Mouse (Mus musculus): Measurements from ENCODE around the gene Rbks. TPM values are rescaled to one million over a fixed set of nuclear protein-coding genes. Genes with fewer than 3 reads are reported as not detected.

Gene Rbks
- polyA plus RNA-seq, 1 experiment: 2.0 TPM

DNA sequence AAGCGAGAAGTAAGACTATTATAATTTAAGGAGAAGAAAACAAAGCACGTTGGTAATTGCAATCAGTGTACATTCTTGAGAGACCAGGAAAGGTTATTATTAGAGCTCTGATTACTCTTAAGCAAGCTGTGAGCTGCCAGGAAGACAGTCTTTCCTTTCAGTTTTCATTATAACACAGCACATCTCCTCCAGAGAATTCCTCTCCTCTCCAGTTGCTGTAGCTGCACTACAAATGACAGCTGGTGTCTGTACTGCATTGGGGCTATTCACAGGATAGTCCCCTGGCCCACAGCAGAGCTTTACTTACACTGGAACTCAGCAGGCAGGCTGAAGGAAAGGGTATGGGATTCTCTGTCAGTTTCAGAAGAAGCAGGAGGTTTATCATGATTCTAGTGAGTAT is 24.0 kb downstream of the Rbks start:
- Histone ChIP-seq H3K79me2 (ENCODE audit: control insufficient read depth, insufficient read depth) (no peaks in the 10 kb centered on the region), H3K4me3 (no peak overlapping the region)
- TF ChIP-seq TCF3 (IDR thresholded peaks at IDR 0.05; ENCODE audit: insufficient read length, low read depth) (no peak), USF1 (IDR thresholded peaks at IDR 0.05; ENCODE audit: low read depth) (no peak), MYOD1 (IDR thresholded peaks at IDR 0.05; ENCODE audit: control insufficient read depth in 1 of 3, insufficient read length in 2 of 3, low read depth in 2 of 3) (peak; percentile 32 to 59 (median 36)), MYOG (IDR thresholded peaks at IDR 0.05; ENCODE audit: control insufficient read depth in 1 of 3, insufficient read depth in 1 of 3, insufficient read length in 2 of 3, low read depth in 2 of 3) (peak in 2 of 3 experiments; percentile 42 to 72)

GRCm38 (mm10) chr5:31671137-31671536 is 26.3 kb downstream of the Rbks start:
- H3ac ChIP-seq (ENCODE audit: control insufficient read depth, insufficient read length): no peak overlapping the region
- TF ChIP-seq TCF3 (IDR thresholded peaks at IDR 0.05; ENCODE audit: insufficient read length, low read depth): no peak
- no peak for TF ChIP-seq MYOD1 (IDR thresholded peaks at IDR 0.05; ENCODE audit: control insufficient read depth in 1 of 3, insufficient read length in 2 of 3, low read depth in 2 of 3)
- no peak for TF ChIP-seq POLR2AphosphoS2 (IDR thresholded peaks at IDR 0.05; ENCODE audit: insufficient read length, low read depth)
- no peak for TF ChIP-seq CEBPB (IDR thresholded peaks at IDR 0.05; ENCODE audit: insufficient read depth, poor library complexity, severe bottlenecking)
- no peak for TF ChIP-seq TCF12 (IDR thresholded peaks at IDR 0.05; ENCODE audit: insufficient read depth, poor library complexity, severe bottlenecking)
- no peak for TF ChIP-seq USF1 (IDR thresholded peaks at IDR 0.05; ENCODE audit: low read depth)
- TF ChIP-seq MAX (IDR thresholded peaks at IDR 0.05; ENCODE audit: low read depth): no peak
- TF ChIP-seq SRF (IDR thresholded peaks at IDR 0.05; ENCODE audit: control insufficient read depth, insufficient read length, low read depth): no peak
- TF ChIP-seq REST (IDR thresholded peaks at IDR 0.05; ENCODE audit: insufficient read depth, insufficient read length): no peak
- TF ChIP-seq POLR2A (IDR thresholded peaks at IDR 0.05; ENCODE audit: insufficient read length, low read depth): no peak
- no peak for TF ChIP-seq E2F4 (IDR thresholded peaks at IDR 0.05; ENCODE audit: insufficient read depth)
- TF ChIP-seq MYOG (IDR thresholded peaks at IDR 0.05; ENCODE audit: control insufficient read depth in 1 of 3, insufficient read depth in 1 of 3, insufficient read length in 2 of 3, low read depth in 2 of 3): no peak
- no peaks in the 10 kb centered on the region for H3K79me2 ChIP-seq (ENCODE audit: control insufficient read depth, insufficient read depth)

More for the DNA sequence above, 24.0 kb downstream of the Rbks start:
- no peak overlapping the region for H3ac ChIP-seq (ENCODE audit: control insufficient read depth, insufficient read length)
- H3K36me3 ChIP-seq (ENCODE audit: control insufficient read depth, insufficient read depth): no peaks in the 10 kb centered on the region
- no peaks in the 10 kb centered on the region for H3K27me3 ChIP-seq (ENCODE audit: control insufficient read depth, insufficient read depth, insufficient read length)
- H3K4me2 ChIP-seq (ENCODE audit: low read depth): peak overlapping the region; percentile 10

DNA sequence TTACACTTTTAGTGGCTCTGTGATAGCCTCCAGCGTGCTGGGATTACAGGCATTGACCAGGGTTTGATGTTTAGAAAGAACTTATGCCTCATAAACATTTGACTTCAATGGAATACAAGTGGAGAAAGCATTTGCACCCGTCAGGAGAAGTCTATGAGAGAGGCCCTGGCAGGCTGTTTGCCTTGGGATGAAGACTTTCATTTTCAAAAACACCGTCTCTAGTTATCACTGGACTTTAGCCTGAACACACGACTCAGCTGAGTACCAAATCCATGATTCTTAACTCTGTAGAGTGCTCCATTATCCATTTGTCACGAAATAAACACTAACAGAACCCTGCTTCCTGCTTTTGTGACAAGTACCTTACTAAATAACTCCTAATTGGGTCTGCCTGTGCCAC is 27.4 kb downstream of the Rbks start:
- H3K36me3 ChIP-seq (ENCODE audit: control insufficient read depth, insufficient read depth): no peaks in the 10 kb centered on the region
- no peak overlapping the region for H3ac ChIP-seq (ENCODE audit: control insufficient read depth, insufficient read length)
- no peaks in the 10 kb centered on the region for H3K27me3 ChIP-seq (ENCODE audit: control insufficient read depth, insufficient read depth, insufficient read length)
- no peaks in the 10 kb centered on the region for H3K79me2 ChIP-seq (ENCODE audit: control insufficient read depth, insufficient read depth)
- no peak overlapping the region for H3K4me2 ChIP-seq (ENCODE audit: low read depth)
- TF ChIP-seq MAX (IDR thresholded peaks at IDR 0.05; ENCODE audit: low read depth) (no peak), CEBPB (IDR thresholded peaks at IDR 0.05; ENCODE audit: insufficient read depth, poor library complexity, severe bottlenecking) (no peak), E2F4 (IDR thresholded peaks at IDR 0.05; ENCODE audit: insufficient read depth) (no peak), TCF3 (IDR thresholded peaks at IDR 0.05; ENCODE audit: insufficient read length, low read depth) (no peak), SRF (IDR thresholded peaks at IDR 0.05; ENCODE audit: control insufficient read depth, insufficient read length, low read depth) (no peak), TCF12 (IDR thresholded peaks at IDR 0.05; ENCODE audit: insufficient read depth, poor library complexity, severe bottlenecking) (no peak), MYOD1 (IDR thresholded peaks at IDR 0.05; ENCODE audit: control insufficient read depth in 1 of 3, insufficient read length in 2 of 3, low read depth in 2 of 3) (no peak), USF1 (IDR thresholded peaks at IDR 0.05; ENCODE audit: low read depth) (no peak), REST (IDR thresholded peaks at IDR 0.05; ENCODE audit: insufficient read depth, insufficient read length) (no peak), MYOG (IDR thresholded peaks at IDR 0.05; ENCODE audit: control insufficient read depth in 1 of 3, insufficient read depth in 1 of 3, insufficient read length in 2 of 3, low read depth in 2 of 3) (no peak), POLR2A (IDR thresholded peaks at IDR 0.05; ENCODE audit: insufficient read length, low read depth) (no peak), POLR2AphosphoS2 (IDR thresholded peaks at IDR 0.05; ENCODE audit: insufficient read length, low read depth) (no peak)
- H3K4me3 ChIP-seq: no peak overlapping the region

More at GRCm38 (mm10) chr5:31671137-31671536, 26.3 kb downstream of the Rbks start:
- H3K4me2 ChIP-seq (ENCODE audit: low read depth): no peak overlapping the region
- H3K27me3 ChIP-seq (ENCODE audit: control insufficient read depth, insufficient read depth, insufficient read length): no peaks in the 10 kb centered on the region
- no peaks in the 10 kb centered on the region for H3K36me3 ChIP-seq (ENCODE audit: control insufficient read depth, insufficient read depth)
- no peak overlapping the region for H3K4me3 ChIP-seq

- peak in 1 of 3 experiments; percentile 6 for TF ChIP-seq MYOG (IDR thresholded peaks at IDR 0.05; ENCODE audit: control insufficient read depth in 1 of 3, insufficient read depth in 1 of 3, insufficient read length in 2 of 3, low read depth in 2 of 3)
- TF ChIP-seq E2F4 (IDR thresholded peaks at IDR 0.05; ENCODE audit: insufficient read depth): no peak
- no peaks in the 10 kb centered on the region for H3K27me3 ChIP-seq (ENCODE audit: control insufficient read depth, insufficient read depth, insufficient read length)
- H3K4me2 ChIP-seq (ENCODE audit: low read depth): no peak overlapping the region
- H3K79me2 ChIP-seq (ENCODE audit: control insufficient read depth, insufficient read depth): no peaks in the 10 kb centered on the region
- H3ac ChIP-seq (ENCODE audit: control insufficient read depth, insufficient read length): no peak overlapping the region
- H3K36me3 ChIP-seq (ENCODE audit: control insufficient read depth, insufficient read depth): no peaks in the 10 kb centered on the region
- H3K4me3 ChIP-seq: no peak overlapping the region
These were observed 29.0 kb downstream of the Rbks start for GRCm38 (mm10) chr5:31668325-31668968.

GRCm38 (mm10) chr5:31666176-31666575 is 31.3 kb downstream of the Rbks start:
- no peaks in the 10 kb centered on the region for H3K27me3 ChIP-seq (ENCODE audit: control insufficient read depth, insufficient read depth, insufficient read length)
- H3ac ChIP-seq (ENCODE audit: control insufficient read depth, insufficient read length): no peak overlapping the region
- no peak for TF ChIP-seq POLR2AphosphoS2 (IDR thresholded peaks at IDR 0.05; ENCODE audit: insufficient read length, low read depth)
- TF ChIP-seq MYOD1 (IDR thresholded peaks at IDR 0.05; ENCODE audit: control insufficient read depth in 1 of 3, insufficient read length in 2 of 3, low read depth in 2 of 3): no peak
- no peak for TF ChIP-seq TCF3 (IDR thresholded peaks at IDR 0.05; ENCODE audit: insufficient read length, low read depth)
- no peak for TF ChIP-seq TCF12 (IDR thresholded peaks at IDR 0.05; ENCODE audit: insufficient read depth, poor library complexity, severe bottlenecking)
- TF ChIP-seq REST (IDR thresholded peaks at IDR 0.05; ENCODE audit: insufficient read depth, insufficient read length): no peak
- TF ChIP-seq USF1 (IDR thresholded peaks at IDR 0.05; ENCODE audit: low read depth): peak; percentile 45
- peak in 2 of 3 experiments; percentile 2 to 12 for TF ChIP-seq MYOG (IDR thresholded peaks at IDR 0.05; ENCODE audit: control insufficient read depth in 1 of 3, insufficient read depth in 1 of 3, insufficient read length in 2 of 3, low read depth in 2 of 3)
- no peaks in the 10 kb centered on the region for H3K36me3 ChIP-seq (ENCODE audit: control insufficient read depth, insufficient read depth)
- no peaks in the 10 kb centered on the region for H3K79me2 ChIP-seq (ENCODE audit: control insufficient read depth, insufficient read depth)
- no peak overlapping the region for H3K4me3 ChIP-seq
- no peak overlapping the region for H3K4me2 ChIP-seq (ENCODE audit: low read depth)

All from myocyte (in vitro differentiated cells).